Mouse (Mus musculus): Measurements from ENCODE around the gene Mdga1.

Mdga1 gene

GRCm38 (mm10) chr17:29846284-29846683 is 123.6 kb downstream of the Mdga1 start:
- DNase-seq (ENCODE audit: low read depth, low spot score) = no peak

- DNase-seq (ENCODE audit: low read depth, low spot score) = no peak
Observed at GRCm38 (mm10) chr17:29844949-29845348, 124.9 kb downstream of the Mdga1 start.

GRCm38 (mm10) chr17:29843419-29844162 is 126.3 kb downstream of the Mdga1 start:
- DNase-seq (ENCODE audit: low read depth, low spot score) = no peak

DNA sequence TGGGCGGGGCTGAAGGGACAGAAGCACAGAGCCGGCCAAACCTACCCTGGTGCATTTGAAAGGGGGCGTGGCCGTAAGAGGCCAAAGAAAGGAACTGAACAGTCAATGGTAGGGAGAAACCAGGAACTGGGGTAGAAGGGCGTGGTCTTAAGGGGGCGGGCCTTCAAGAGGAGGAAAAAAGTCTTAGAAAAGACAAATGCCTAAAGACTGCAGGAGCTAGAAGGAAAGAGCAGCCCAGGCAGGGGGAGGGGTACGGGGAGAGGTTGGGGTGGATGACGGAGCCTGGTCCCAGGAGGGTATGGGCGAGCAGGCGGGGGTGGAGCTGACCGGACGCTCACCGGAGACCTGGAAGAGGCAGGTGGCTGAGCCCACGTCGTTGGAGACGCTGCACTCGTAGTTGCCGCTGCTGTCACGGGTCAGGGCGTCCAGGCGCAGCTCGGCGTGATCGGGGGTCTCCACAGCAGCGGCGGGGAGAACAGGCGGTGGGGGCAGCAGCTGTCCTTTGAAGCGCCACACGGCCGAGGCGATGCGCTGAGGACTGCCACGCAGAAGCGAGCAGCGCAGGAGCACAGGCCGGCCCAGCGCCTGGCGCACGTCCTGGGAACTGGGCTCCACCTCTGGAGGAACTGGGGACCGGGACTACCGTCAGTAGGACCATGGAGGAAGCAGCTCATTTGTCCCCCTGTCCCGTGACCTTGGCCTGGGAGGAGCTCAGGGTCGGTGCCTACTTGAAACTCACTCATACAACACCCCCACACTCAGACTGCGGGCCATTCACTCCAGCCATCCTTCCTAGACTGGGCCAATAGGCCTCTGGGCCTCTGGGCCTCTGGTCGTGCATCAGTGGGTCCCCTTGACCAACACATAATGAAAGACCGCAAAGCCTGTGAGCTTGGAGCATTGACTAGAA is 127.9 kb downstream of the Mdga1 start:
- peak; percentile 81 for DNase-seq (ENCODE audit: low read depth, low spot score)

DNA sequence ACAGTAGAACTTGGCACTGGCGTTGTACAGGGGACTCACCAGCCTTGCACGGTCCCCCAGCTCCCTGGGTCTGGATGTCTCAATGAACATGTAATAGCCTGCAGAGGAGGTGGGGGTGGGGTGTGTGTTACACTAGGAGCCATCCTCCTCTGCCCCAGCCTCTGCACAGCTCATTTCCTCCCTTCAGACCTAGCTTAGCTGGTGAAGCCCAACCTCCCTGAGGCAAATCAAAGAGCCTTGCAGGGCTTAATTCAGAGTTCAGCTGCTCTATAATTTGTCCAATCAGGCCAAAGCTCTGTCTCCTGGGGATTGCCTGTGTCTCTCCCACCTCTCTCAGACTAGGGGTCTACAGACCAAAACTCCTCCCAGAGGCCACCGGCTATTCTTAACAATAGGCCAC is 131.9 kb downstream of the Mdga1 start:
- DNase-seq (ENCODE audit: low read depth, low spot score) = no peak

- DNase-seq (ENCODE audit: low read depth, low spot score) = no peak
Observed at GRCm38 (mm10) chr17:29837441-29837840, 132.4 kb downstream of the Mdga1 start.

- DNase-seq (ENCODE audit: low read depth, low spot score) = no peak
Observed at GRCm38 (mm10) chr17:29834768-29835167, 135.1 kb downstream of the Mdga1 start.

GRCm38 (mm10) chr17:29834333-29834732 is 135.6 kb downstream of the Mdga1 start:
- DNase-seq (ENCODE audit: low read depth, low spot score) = no peak

DNA sequence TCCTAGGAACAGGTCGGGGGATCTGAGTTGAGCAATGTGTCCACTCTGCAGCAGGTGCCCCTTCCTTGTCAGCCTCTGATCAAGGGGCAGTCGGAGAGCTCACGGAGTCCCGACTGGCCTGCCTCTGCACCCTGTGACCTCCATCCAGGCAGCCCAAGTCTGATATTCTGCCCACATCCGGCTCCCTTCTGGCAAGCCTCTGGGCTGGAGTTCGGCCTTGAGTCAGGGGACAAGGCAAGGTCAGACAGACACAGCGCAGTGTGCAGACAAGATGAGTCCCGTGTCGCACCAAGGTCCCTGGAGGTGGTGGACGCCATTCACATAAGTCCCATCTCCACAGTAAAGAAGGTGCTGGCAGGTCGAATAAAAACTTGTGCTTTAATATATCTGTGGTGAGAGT is 138.2 kb downstream of the Mdga1 start:
- no peak for DNase-seq (ENCODE audit: low read depth, low spot score)

GRCm38 (mm10) chr17:29829136-29829535 is 140.8 kb downstream of the Mdga1 start:
- DNase-seq (ENCODE audit: low read depth, low spot score) = no peak

- DNase-seq (ENCODE audit: low read depth, low spot score) = no peak
Observed at GRCm38 (mm10) chr17:29827602-29828001, 142.3 kb downstream of the Mdga1 start.

- DNase-seq (ENCODE audit: low read depth, low spot score) = no peak
Observed at GRCm38 (mm10) chr17:29824512-29825120, 145.3 kb downstream of the Mdga1 start.

DNA sequence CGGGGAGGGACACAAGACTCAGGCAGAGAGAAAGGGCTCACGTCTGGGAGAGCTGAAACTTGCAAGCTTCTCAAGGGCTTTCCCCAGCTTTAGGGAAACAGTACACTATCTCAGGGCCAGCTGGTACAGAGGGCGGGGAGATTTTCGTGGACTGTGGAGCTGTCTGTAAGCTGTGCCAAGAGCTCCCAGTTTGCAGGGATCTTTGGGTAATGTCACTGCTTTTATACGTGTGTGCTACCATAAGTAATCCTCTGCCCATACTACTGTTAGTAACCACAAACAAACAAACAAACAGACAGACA is 145.7 kb downstream of the Mdga1 start:
- DNase-seq (ENCODE audit: low read depth, low spot score) = no peak

GRCm38 (mm10) chr17:29823439-29824207 is 146.3 kb downstream of the Mdga1 start:
- DNase-seq (ENCODE audit: low read depth, low spot score) = no peak

DNA sequence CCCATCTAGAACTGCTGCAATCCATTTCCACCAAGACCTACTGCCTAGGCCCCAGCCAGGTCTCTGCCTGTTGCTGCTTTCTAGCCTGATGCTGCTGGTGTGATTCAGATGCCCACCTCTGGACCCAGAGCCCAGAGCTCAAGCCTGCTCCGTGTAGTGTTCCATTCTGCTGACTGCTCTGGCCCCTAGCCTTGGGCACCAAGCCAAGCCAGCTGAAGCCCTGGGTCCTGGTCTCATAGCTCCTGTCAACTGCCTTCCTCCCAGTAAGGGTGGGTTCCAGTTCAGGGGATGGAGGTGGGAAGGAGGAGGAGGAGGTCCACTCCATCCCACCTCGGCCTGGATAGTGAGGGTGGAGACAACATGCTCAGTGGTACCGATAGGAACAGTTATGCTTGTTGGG is 150.3 kb downstream of the Mdga1 start:
- no peak for DNase-seq (ENCODE audit: low read depth, low spot score)

- no peak for DNase-seq (ENCODE audit: low read depth, low spot score)
Observed at GRCm38 (mm10) chr17:29818989-29819388, 150.9 kb downstream of the Mdga1 start.

- no peak for DNase-seq (ENCODE audit: low read depth, low spot score)
Observed at GRCm38 (mm10) chr17:29818264-29818945, 151.5 kb downstream of the Mdga1 start.

GRCm38 (mm10) chr17:29814758-29815157 is 155.1 kb downstream of the Mdga1 start:
- no peak for DNase-seq (ENCODE audit: low read depth, low spot score)

DNA sequence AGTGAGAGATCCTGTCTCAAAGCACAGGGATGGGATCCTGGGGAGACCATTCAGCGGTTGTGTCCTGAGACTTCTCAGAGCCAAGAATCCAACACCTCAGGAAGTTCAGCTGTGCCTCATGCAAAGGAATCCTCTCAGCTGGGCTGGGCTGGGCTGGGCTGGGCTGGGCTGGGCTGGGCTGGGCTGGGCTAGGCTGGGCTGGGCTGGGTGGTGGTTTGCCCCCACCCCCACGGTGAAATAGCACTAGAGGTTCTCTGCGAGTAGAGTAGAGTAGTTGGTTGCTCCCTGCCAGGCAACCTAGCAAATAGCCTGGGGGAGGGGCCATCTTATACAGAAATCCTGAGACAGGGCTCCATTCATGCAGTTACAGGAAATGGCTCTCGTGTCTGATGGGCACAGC is 156.6 kb downstream of the Mdga1 start:
- no peak for DNase-seq (ENCODE audit: low read depth, low spot score)

- DNase-seq (ENCODE audit: low read depth, low spot score) = no peak
Observed at GRCm38 (mm10) chr17:29803545-29803944, 166.3 kb downstream of the Mdga1 start.

- DNase-seq (ENCODE audit: low read depth, low spot score) = peak; percentile 59
Observed at GRCm38 (mm10) chr17:29801358-29801757, 168.5 kb downstream of the Mdga1 start.
